Mouse (Mus musculus) CD4-positive naive resting alpha-beta T cell, adult 76 days (primary cell): ENCODE results near the gene 5031410I06Rik. TPM values are rescaled to one million over a fixed set of nuclear protein-coding genes. Genes with fewer than 3 reads are reported as not detected.

Experiments used
- total RNA-seq: library from RNA; stranded (reverse); gene quantifications from one replicate; pipeline ENCODE4 v1.2.4, GENCODE M21; 2023

Gene 5031410I06Rik
- total RNA-seq: not detected

DNA sequence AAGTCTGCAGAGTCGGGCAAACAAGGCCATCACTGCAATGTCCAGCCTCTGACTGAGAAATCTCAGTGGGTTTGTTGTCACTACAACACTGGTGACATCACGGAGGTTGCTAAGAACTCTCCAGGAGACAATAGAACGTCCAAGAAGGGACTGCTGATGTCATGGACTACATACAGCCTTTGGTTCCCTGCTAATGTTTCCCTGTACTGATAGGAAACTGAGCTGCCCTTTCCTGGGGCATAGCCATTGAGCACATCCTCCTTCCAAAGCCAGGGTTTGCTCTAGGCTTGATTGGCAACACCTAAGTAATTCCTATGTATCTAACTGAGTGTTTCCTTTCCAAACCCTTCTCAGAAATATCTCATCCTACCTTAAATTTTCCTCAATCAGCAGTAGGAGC lies at the start of gene 5031410I06Rik:
Gene 5031410I06Rik, minus strand, starts transcription at position 101 of the 400 bp plus-strand sequence.

DNA sequence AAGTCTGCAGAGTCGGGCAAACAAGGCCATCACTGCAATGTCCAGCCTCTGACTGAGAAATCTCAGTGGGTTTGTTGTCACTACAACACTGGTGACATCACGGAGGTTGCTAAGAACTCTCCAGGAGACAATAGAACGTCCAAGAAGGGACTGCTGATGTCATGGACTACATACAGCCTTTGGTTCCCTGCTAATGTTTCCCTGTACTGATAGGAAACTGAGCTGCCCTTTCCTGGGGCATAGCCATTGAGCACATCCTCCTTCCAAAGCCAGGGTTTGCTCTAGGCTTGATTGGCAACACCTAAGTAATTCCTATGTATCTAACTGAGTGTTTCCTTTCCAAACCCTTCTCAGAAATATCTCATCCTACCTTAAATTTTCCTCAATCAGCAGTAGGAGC lies 16.2 kb upstream of the 5031410I06Rik start, which contains the start of gene Gm10220:
Gene Gm10220, minus strand, starts transcription at position 101 of the 400 bp plus-strand sequence.

DNA sequence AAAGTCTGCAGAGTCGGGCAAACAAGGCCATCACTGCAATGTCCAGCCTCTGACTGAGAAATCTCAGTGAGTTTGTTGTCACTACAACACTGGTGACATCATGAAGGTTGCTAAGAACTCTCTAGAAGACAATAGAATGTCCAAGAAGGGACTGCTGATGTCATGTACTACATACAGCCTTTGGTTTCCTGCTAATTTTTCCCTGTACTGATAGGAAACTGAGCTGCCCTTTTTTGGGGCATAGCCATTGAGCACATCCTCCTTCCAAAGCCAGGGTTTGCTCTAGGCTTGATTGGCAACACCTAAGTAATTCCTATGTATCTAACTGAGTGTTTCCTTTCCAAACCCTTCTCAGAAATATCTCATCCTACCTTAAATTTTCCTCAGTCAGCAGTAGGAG lies 16.0 kb downstream of the 5031410I06Rik start, which contains the start of gene Gm10471:
Gene Gm10471, minus strand, starts transcription at position 101 of the 400 bp plus-strand sequence.

DNA sequence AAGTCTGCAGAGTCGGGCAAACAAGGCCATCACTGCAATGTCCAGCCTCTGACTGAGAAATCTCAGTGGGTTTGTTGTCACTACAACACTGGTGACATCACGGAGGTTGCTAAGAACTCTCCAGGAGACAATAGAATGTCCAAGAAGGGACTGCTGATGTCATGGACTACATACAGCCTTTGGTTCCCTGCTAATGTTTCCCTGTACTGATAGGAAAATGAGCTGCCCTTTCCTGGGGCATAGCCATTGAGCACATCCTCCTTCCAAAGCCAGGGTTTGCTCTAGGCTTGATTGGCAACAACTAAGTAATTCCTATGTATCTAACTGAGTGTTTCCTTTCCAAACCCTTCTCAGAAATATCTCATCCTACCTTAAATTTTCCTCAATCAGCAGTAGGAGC lies 46.7 kb downstream of the 5031410I06Rik start, which contains the start of gene Gm7347:
Gene Gm7347, minus strand, starts transcription at position 101 of the 400 bp plus-strand sequence.

Other genes with a start within 250 kb of the 5031410I06Rik start
- not detected for gene Gm21663, start 163.0 kb downstream of the 5031410I06Rik start, total RNA-seq
- not detected for gene Gm21671, start 150.9 kb downstream of the 5031410I06Rik start, total RNA-seq
- gene Gm21680, start 132.7 kb downstream of the 5031410I06Rik start, total RNA-seq: not detected
- gene Gm21698, start 116.7 kb downstream of the 5031410I06Rik start, total RNA-seq: not detected
- gene Gm1979, start 100.6 kb downstream of the 5031410I06Rik start, total RNA-seq: not detected
- gene Gm5862, start 82.4 kb downstream of the 5031410I06Rik start, total RNA-seq: not detected
- gene Speer4a, start 65.8 kb downstream of the 5031410I06Rik start, total RNA-seq: not detected
- not detected for gene Gm7347, start 46.8 kb downstream of the 5031410I06Rik start, total RNA-seq
- gene Gm10471, start 16.1 kb downstream of the 5031410I06Rik start, total RNA-seq: not detected
- gene Gm10220, start 16.1 kb upstream of the 5031410I06Rik start, total RNA-seq: not detected
- not detected for gene Gm7361, start 152.3 kb upstream of the 5031410I06Rik start, total RNA-seq